Mouse (Mus musculus) gastrocnemius, postnatal 36 days (tissue): ENCODE results near the gene 1700028K03Rik. TPM values are rescaled to one million over a fixed set of nuclear protein-coding genes. Genes with fewer than 3 reads are reported as not detected.

Experiments
- DNase-seq, 2 experiments: peaks; one replicate each; pipeline ENCODE4 v3.0.0; 2022
- intact Hi-C: fragments of 180-260 bp; cut with DNase I; formaldehyde crosslinking; loops from one replicate; pipeline ENCODE4 v1.15.1; 2025
- total RNA-seq, 2 experiments: library from RNA; stranded (reverse); gene quantifications; 2 replicates each; pipeline ENCODE4 v1.2.3; 2021

Gene 1700028K03Rik
- total RNA-seq, 2 experiments from 2014 or later: not detected

GRCm38 (mm10) chr5:107533590-107533989, 919 bp upstream of the 1700028K03Rik start:
- intact Hi-C loops: no loop called here
- DNase-seq: no peak

- intact Hi-C loops: no loop called here
- peak; percentile 30 to 48 for DNase-seq
These were observed 7.2 kb downstream of the 1700028K03Rik start for GRCm38 (mm10) chr5:107541696-107542095.

GRCm38 (mm10) chr5:107545927-107546326, 11.4 kb downstream of the 1700028K03Rik start:
- intact Hi-C loops: no loop called here
- DNase-seq: no peak

GRCm38 (mm10) chr5:107547955-107548354, 13.4 kb downstream of the 1700028K03Rik start:
- DNase-seq: no peak
- intact Hi-C loops: no loop called here

GRCm38 (mm10) chr5:107548444-107548843, 13.9 kb downstream of the 1700028K03Rik start:
- intact Hi-C loops: no loop called here
- DNase-seq: no peak

- intact Hi-C loops: no loop called here
- no peak for DNase-seq
These were observed 19.8 kb downstream of the 1700028K03Rik start for GRCm38 (mm10) chr5:107554336-107554735.

GRCm38 (mm10) chr5:107556969-107557368, 22.5 kb downstream of the 1700028K03Rik start:
- intact Hi-C loops: no loop called here
- no peak for DNase-seq

- intact Hi-C loops: no loop called here
- DNase-seq: no peak
These were observed 34.6 kb downstream of the 1700028K03Rik start for GRCm38 (mm10) chr5:107569148-107569547.

GRCm38 (mm10) chr5:107597301-107598077, 63.0 kb downstream of the 1700028K03Rik start, which contains the start of the genes Rpap2 and Glmn:
Rpap2 (plus strand) TSS chr5:107597373.
Glmn (minus strand) TSS chr5:107597888.
- peak; percentile 69 to 86 for DNase-seq
- intact Hi-C loops: loop anchor here (10.0 kb wide), 1 partner anchor 163 kb away; the partner anchor contains the start of genes Btbd8 and Lpcat2b

- no peak for DNase-seq
- intact Hi-C loops: loop anchor here (10.0 kb wide), 1 partner anchor 164 kb away; the partner anchor contains the start of genes Btbd8 and Lpcat2b
These were observed 63.9 kb downstream of the 1700028K03Rik start for GRCm38 (mm10) chr5:107598380-107598779.

Other genes with a start within 250 kb of the 1700028K03Rik start
- gene Tgfbr3, start 245.1 kb upstream of the 1700028K03Rik start, total RNA-seq: 10 to 100 TPM; 17.1 to 18.3 TPM
- 1 to 10 TPM; 1.9 to 2.3 TPM for gene Brdt, start 203.6 kb upstream of the 1700028K03Rik start, total RNA-seq
- gene Ephx4, start 132.0 kb upstream of the 1700028K03Rik start, total RNA-seq: 1 to 10 TPM in 1 of 2 experiments, under 1 TPM in 1; 0.47 to 1.1 TPM
- gene Lpcat2b, start 103.2 kb upstream of the 1700028K03Rik start, total RNA-seq: not detected
- 1 to 10 TPM; 5.9 to 9.0 TPM for gene Btbd8, start 96.7 kb upstream of the 1700028K03Rik start, total RNA-seq
- not detected for gene Gm42669, start 27.1 kb upstream of the 1700028K03Rik start, total RNA-seq
- gene Rpap2, start 62.7 kb downstream of the 1700028K03Rik start, total RNA-seq: 10 to 100 TPM; 11.0 to 12.4 TPM
- gene Glmn, start 63.2 kb downstream of the 1700028K03Rik start, total RNA-seq: 1 to 10 TPM; 4.9 to 7.1 TPM
- under 1 TPM in 1 of 2 experiments, not detected in 1; 0.54 TPM for gene Gfi1, start 191.3 kb downstream of the 1700028K03Rik start, total RNA-seq